Mouse (Mus musculus) WW6 (cell line): Measurements from ENCODE around the gene Agk.

Source experiments
- DNase-seq: peaks from one replicate; pipeline ENCODE4 v3.0.0-alpha.2; 2013; ENCODE audit warnings: low read depth, low spot score

The Agk gene

GRCm38 (mm10) chr6:40324897-40325841, at the start of gene Agk:
Gene Agk, plus strand, starts transcription at chr6:40325172.
- DNase-seq: peak; percentile 65

- no peak for DNase-seq
These were observed 24.3 kb upstream of the Agk start for GRCm38 (mm10) chr6:40300707-40301106.

GRCm38 (mm10) chr6:40303379-40303778, 21.6 kb upstream of the Agk start:
- no peak for DNase-seq

GRCm38 (mm10) chr6:40304972-40305371, 20.0 kb upstream of the Agk start:
- DNase-seq: no peak

- no peak for DNase-seq
These were observed 1.4 kb downstream of the Agk start for GRCm38 (mm10) chr6:40326341-40326740.

- peak; percentile 57 for DNase-seq
These were observed 8.5 kb downstream of the Agk start for GRCm38 (mm10) chr6:40333497-40333896.

- DNase-seq: no peak
These were observed 12.1 kb downstream of the Agk start for GRCm38 (mm10) chr6:40336735-40337731.

GRCm38 (mm10) chr6:40346959-40347771, 22.2 kb downstream of the Agk start:
- no peak for DNase-seq

GRCm38 (mm10) chr6:40347772-40348111, 22.8 kb downstream of the Agk start:
- DNase-seq: no peak

- DNase-seq: no peak
These were observed 25.1 kb downstream of the Agk start for GRCm38 (mm10) chr6:40350041-40350440.

- DNase-seq: no peak
These were observed 25.9 kb downstream of the Agk start for GRCm38 (mm10) chr6:40350856-40351255.

- DNase-seq: no peak
These were observed 28.4 kb downstream of the Agk start for GRCm38 (mm10) chr6:40353360-40353759.

- no peak for DNase-seq
These were observed 46.1 kb downstream of the Agk start for GRCm38 (mm10) chr6:40371031-40371430.

- DNase-seq: no peak
These were observed 55.2 kb downstream of the Agk start for GRCm38 (mm10) chr6:40380181-40380580.

- no peak for DNase-seq
These were observed 56.9 kb downstream of the Agk start for GRCm38 (mm10) chr6:40381908-40382307.

- no peak for DNase-seq
These were observed 60.7 kb downstream of the Agk start for GRCm38 (mm10) chr6:40385682-40386081.

- DNase-seq: no peak
These were observed 63.7 kb downstream of the Agk start for GRCm38 (mm10) chr6:40388660-40389059.

GRCm38 (mm10) chr6:40390975-40391374, 66.0 kb downstream of the Agk start:
- DNase-seq: no peak

- DNase-seq: peak; percentile 33
These were observed 68.2 kb downstream of the Agk start for GRCm38 (mm10) chr6:40393213-40393612.

- DNase-seq: no peak
These were observed 77.1 kb downstream of the Agk start for GRCm38 (mm10) chr6:40402031-40402430.

GRCm38 (mm10) chr6:40403640-40404285, 78.8 kb downstream of the Agk start:
- DNase-seq: no peak
